15 mouse cellular contexts compared by ENCODE assay signal in genomic region chr7:100835168-100835567, GRCm38 (mm10).
"Had no signal": no experiment of that assay in that cellular context is flagged by ENCODE, and none has a peak within 500 bp of the region (broad histone marks: within the 10 kb centered on the region; RNA-seq: fewer than 3 reads in every experiment).

No protein-coding gene starts in this region.

- ATAC-seq: hindbrain, embryonic 16.5 days; inflammation-experienced regulatory T-cells, adult 6 months; intestine, embryonic 15.5 days; intestine, postnatal 0 days had no signal

- DNase-seq: gastrocnemius, adult 2 months; gastrocnemius, postnatal 10 days; gastrocnemius, postnatal 25 days; heart, adult 2 months; heart, postnatal 14 days; heart, postnatal 4 days; kidney, adult 18-20 months; kidney, adult 8-10 months; kidney, postnatal 10 days; kidney, postnatal 4 days; liver had no signal
